Mouse (Mus musculus) hindbrain, postnatal 0 days (tissue): ENCODE measurements at regions not wholly inside any gene's neighbourhood (a gene's known extent, or its start where the extent isn't known, plus 50 kb on each side); places are given as distances from the start of the nearest gene placed in this dataset.

ENCODE experiments used
- ATAC-seq: fragments of 200-750 bp; cut with Nextera tagmentation; 2 replicates; pipeline ENCODE4 v1.8.0; 2017; ENCODE audit warnings: mild to moderate bottlenecking, moderate TSS enrichment, moderate library complexity
- DNase-seq: peaks from one replicate; pipeline ENCODE4 v3.0.0-alpha.2; 2015; ENCODE audit warnings: low spot score
- H3K27ac ChIP-seq: fragments of 300-500 bp; sonication (generic); 2 replicates; pipeline ENCODE4 v1.5.1; 2014; ENCODE audit warnings: mild to moderate bottlenecking
- H3K27me3 ChIP-seq: fragments of 300-500 bp; sonication (generic); 2 replicates; pipeline ENCODE4 v1.6.1; 2014; ENCODE audit warnings: low read length, mixed read lengths; ENCODE audit not compliant: insufficient read depth
- H3K36me3 ChIP-seq: fragments of 300-500 bp; sonication (generic); 2 replicates; pipeline ENCODE4 v1.6.1; 2014; ENCODE audit warnings: low read length, mixed read lengths; ENCODE audit not compliant: insufficient read depth
- H3K4me1 ChIP-seq: fragments of 300-500 bp; sonication (generic); 2 replicates; pipeline ENCODE4 v1.6.1; 2014; ENCODE audit warnings: antibody characterized with exemption, low read length, mixed read lengths; ENCODE audit not compliant: insufficient read depth
- H3K4me2 ChIP-seq: fragments of 300-500 bp; sonication (generic); 2 replicates; pipeline ENCODE4 v1.6.1; 2014; ENCODE audit warnings: low read depth, mild to moderate bottlenecking, low read length, moderate library complexity, mixed read lengths
- H3K4me3 ChIP-seq: fragments of 300-500 bp; sonication (generic); 2 replicates; pipeline ENCODE4 v1.5.1; 2014; ENCODE audit warnings: low read length
- H3K9ac ChIP-seq: fragments of 300-500 bp; sonication (generic); replicated peaks from 2 replicates; pipeline ENCODE4 v1.6.1; 2014; ENCODE audit warnings: mild to moderate bottlenecking, low read length, moderate library complexity, mixed read lengths
- H3K9me3 ChIP-seq: fragments of 300-500 bp; sonication (generic); 2 replicates; pipeline ENCODE4 v1.6.1; 2016; ENCODE audit warnings: low read length, mixed read lengths
- CTCF ChIP-seq: IDR thresholded peaks from 2 replicates; pipeline ENCODE4 v1.5.1; 2016; ENCODE audit warnings: antibody characterized with exemption, control low read depth, low read depth
- WGBS: fragments of 180-500 bp; shearing (Covaris S2); extraction: QIAGEN DNeasy Blood & Tissue Kit; methylation state at CpG from one replicate; pipeline ENCODE4 v1.1.7; 2014; 5-methylcytosine and 5-hydroxymethylcytosine counted together

GRCm38 (mm10) chr6:84442667-84443066, 151.0 kb downstream of the Cyp26b1 start:
- Histone ChIP-seq H3K4me2 (no peak overlapping the region), H3K27ac (no peak overlapping the region), H3K27me3 (no peaks in the 10 kb centered on the region), H3K4me3 (no peak overlapping the region), H3K4me1 (no peaks in the 10 kb centered on the region), H3K36me3 (no peaks in the 10 kb centered on the region), H3K9me3 (no peaks in the 10 kb centered on the region), H3K9ac (no peak overlapping the region)
- ATAC-seq: no peak
- 77% methylated on average over 1 of the region's 1 CpGs for WGBS
- TF ChIP-seq CTCF: no peak
- DNase-seq: no peak

- H3K27me3 ChIP-seq: no peaks in the 10 kb centered on the region
- H3K4me1 ChIP-seq: no peaks in the 10 kb centered on the region
- no peak overlapping the region for H3K27ac ChIP-seq
- DNase-seq: no peak
- no peak for ATAC-seq
- no peak overlapping the region for H3K4me2 ChIP-seq
- no peaks in the 10 kb centered on the region for H3K36me3 ChIP-seq
- 63% methylated on average over 5 of the region's 5 CpGs for WGBS
- no peak for TF ChIP-seq CTCF
- H3K4me3 ChIP-seq: no peak overlapping the region
- H3K9me3 ChIP-seq: no peaks in the 10 kb centered on the region
- no peak overlapping the region for H3K9ac ChIP-seq
These were observed 151.8 kb downstream of the Cyp26b1 start for GRCm38 (mm10) chr6:84441721-84442480.

GRCm38 (mm10) chr6:84436716-84437115, 157.0 kb downstream of the Cyp26b1 start:
- no peaks in the 10 kb centered on the region for H3K27me3 ChIP-seq
- no peak for ATAC-seq
- WGBS: 100% methylated on average over 1 of the region's 1 CpGs

GRCm38 (mm10) chr6:84434532-84434931, 159.2 kb downstream of the Cyp26b1 start:
- WGBS: 85% methylated on average over 6 of the region's 6 CpGs
- no peak overlapping the region for H3K4me2 ChIP-seq
- H3K4me3 ChIP-seq: no peak overlapping the region
- no peak for TF ChIP-seq CTCF
- no peak for DNase-seq
- no peaks in the 10 kb centered on the region for H3K36me3 ChIP-seq
- no peaks in the 10 kb centered on the region for H3K9me3 ChIP-seq
- H3K9ac ChIP-seq: no peak overlapping the region
- no peak for ATAC-seq
- 0 out of 2 replicates have a peak, but pooled peaks cover 8% of the 10 kb centered on the region for H3K4me1 ChIP-seq
- no peaks in the 10 kb centered on the region for H3K27me3 ChIP-seq
- no peak overlapping the region for H3K27ac ChIP-seq

More at GRCm38 (mm10) chr6:84436716-84437115, 157.0 kb downstream of the Cyp26b1 start:
- no peak for TF ChIP-seq CTCF
- Histone ChIP-seq H3K4me1 (0 out of 2 replicates have a peak, but pooled peaks cover 3% of the 10 kb centered on the region), H3K27ac (no peak overlapping the region), H3K9ac (no peak overlapping the region), H3K4me2 (no peak overlapping the region), H3K4me3 (no peak overlapping the region), H3K9me3 (no peaks in the 10 kb centered on the region), H3K36me3 (no peaks in the 10 kb centered on the region)
- no peak for DNase-seq

GRCm38 (mm10) chr6:84431622-84431955, 162.1 kb downstream of the Cyp26b1 start:
- Histone ChIP-seq H3K27me3 (no peaks in the 10 kb centered on the region), H3K4me1 (0 out of 2 replicates have a peak, but pooled peaks cover 8% of the 10 kb centered on the region), H3K27ac (no peak overlapping the region), H3K9ac (no peak overlapping the region), H3K4me2 (no peak overlapping the region), H3K36me3 (no peaks in the 10 kb centered on the region), H3K9me3 (no peaks in the 10 kb centered on the region), H3K4me3 (no peak overlapping the region)
- ATAC-seq: no peak
- no peak for TF ChIP-seq CTCF
- 72% methylated on average over 2 of the region's 2 CpGs for WGBS
- DNase-seq: no peak

GRCm38 (mm10) chr6:84430925-84431621, 162.6 kb downstream of the Cyp26b1 start:
- H3K27me3 ChIP-seq: no peaks in the 10 kb centered on the region
- no peaks in the 10 kb centered on the region for H3K9me3 ChIP-seq
- ATAC-seq (no peak), DNase-seq (no peak)
- no peak overlapping the region for H3K4me2 ChIP-seq
- TF ChIP-seq CTCF: no peak
- H3K9ac ChIP-seq: no peak overlapping the region
- 0 out of 2 replicates have a peak, but pooled peaks cover 8% of the 10 kb centered on the region for H3K4me1 ChIP-seq
- H3K36me3 ChIP-seq: no peaks in the 10 kb centered on the region
- H3K4me3 ChIP-seq: no peak overlapping the region
- WGBS: 46% methylated on average over 12 of the region's 12 CpGs
- no peak overlapping the region for H3K27ac ChIP-seq

GRCm38 (mm10) chr6:84430146-84430545, 163.6 kb downstream of the Cyp26b1 start:
- ATAC-seq: no peak
- Histone ChIP-seq H3K4me1 (0 out of 2 replicates have a peak, but pooled peaks cover 8% of the 10 kb centered on the region), H3K4me3 (no peak overlapping the region), H3K4me2 (no peak overlapping the region), H3K36me3 (no peaks in the 10 kb centered on the region), H3K27me3 (no peaks in the 10 kb centered on the region), H3K9me3 (no peaks in the 10 kb centered on the region), H3K9ac (no peak overlapping the region), H3K27ac (no peak overlapping the region)
- no peak for DNase-seq
- TF ChIP-seq CTCF: no peak
- 45% methylated on average over 4 of the region's 4 CpGs for WGBS
